Mouse (Mus musculus) limb, embryonic 14.5 days (tissue): ENCODE measurements at regions not wholly inside any gene's neighbourhood (a gene's known extent, or its start where the extent isn't known, plus 50 kb on each side); places are given as distances from the start of the nearest gene placed in this dataset.
A peak's percentile ranks its signal among the peaks of the same experiment; 100 is the strongest.
"Not testable (repeated sequence)": the region's sequence is repeated elsewhere in the genome, so short reads cannot be mapped to it uniquely, and the experiment has no call there.

Source experiments
- ATAC-seq: fragments of 200-750 bp; cut with Nextera tagmentation; 2 replicates; pipeline ENCODE4 v1.8.0; 2017; ENCODE audit warnings: low read depth, moderate number of reproducible peaks, moderate TSS enrichment; ENCODE audit not compliant: low FRiP score
- DNase-seq: peaks from one replicate; pipeline ENCODE4 v3.0.0-alpha.2; 2015; ENCODE audit warnings: low spot score
- H3K27ac ChIP-seq: fragments of 300-500 bp; sonication (generic); replicated peaks from 2 replicates; pipeline ENCODE4 v1.5.1; 2014; ENCODE audit warnings: low read depth, mild to moderate bottlenecking, low read length, moderate library complexity, mixed read lengths
- H3K27me3 ChIP-seq: fragments of 300-500 bp; sonication (generic); 2 replicates; pipeline ENCODE4 v1.6.1; 2014; ENCODE audit warnings: low read length, mixed read lengths; ENCODE audit not compliant: control insufficient read depth, insufficient read depth
- H3K36me3 ChIP-seq: fragments of 300-500 bp; sonication (generic); 2 replicates; pipeline ENCODE4 v1.6.1; 2014; ENCODE audit warnings: mild to moderate bottlenecking, low read length, moderate library complexity, mixed read lengths; ENCODE audit not compliant: control insufficient read depth, insufficient read depth
- H3K4me1 ChIP-seq: fragments of 300-500 bp; sonication (generic); 2 replicates; pipeline ENCODE4 v1.6.1; 2014; ENCODE audit warnings: antibody characterized with exemption, low read length, mixed read lengths; ENCODE audit not compliant: control insufficient read depth, insufficient read depth
- H3K4me2 ChIP-seq: fragments of 300-500 bp; sonication (generic); replicated peaks from 2 replicates; pipeline ENCODE4 v1.6.1; 2014; ENCODE audit warnings: low read depth, mild to moderate bottlenecking, low read length, moderate library complexity; ENCODE audit not compliant: severe bottlenecking
- H3K4me3 ChIP-seq: fragments of 300-500 bp; sonication (generic); replicated peaks from 2 replicates; pipeline ENCODE4 v1.5.1; 2014; ENCODE audit warnings: low read length
- H3K9ac ChIP-seq: fragments of 300-500 bp; sonication (generic); 2 replicates; pipeline ENCODE4 v1.6.1; 2014; ENCODE audit warnings: mild to moderate bottlenecking, low read depth, low read length, moderate library complexity; ENCODE audit not compliant: severe bottlenecking
- H3K9me3 ChIP-seq: fragments of 300-500 bp; sonication (generic); 2 replicates; pipeline ENCODE4 v1.6.1; 2016; ENCODE audit warnings: low read length; ENCODE audit not compliant: control insufficient read depth
- POLR2A ChIP-seq: fragments of 200-500 bp; IDR thresholded peaks from 2 replicates; pipeline ENCODE4 v1.8.0; 2012; ENCODE audit warnings: inconsistent platforms, mild to moderate bottlenecking, moderate library complexity, borderline replicate concordance; ENCODE audit not compliant: insufficient read depth, insufficient read length; ENCODE audit errors: extremely low read depth
- WGBS: fragments of 180-500 bp; shearing (Covaris S2); extraction: QIAGEN DNeasy Blood & Tissue Kit; methylation state at CpG from one replicate; pipeline ENCODE4 v1.1.7; 2014; 5-methylcytosine and 5-hydroxymethylcytosine counted together

- Histone ChIP-seq H3K9ac (no peak overlapping the region), H3K4me3 (no peak overlapping the region), H3K4me1 (no peaks in the 10 kb centered on the region), H3K9me3 (no peaks in the 10 kb centered on the region), H3K4me2 (no peak overlapping the region), H3K27ac (no peak overlapping the region), H3K27me3 (no peaks in the 10 kb centered on the region), H3K36me3 (no peaks in the 10 kb centered on the region)
- 90% methylated on average over 1 of the region's 1 CpGs for WGBS
- no peak for TF ChIP-seq POLR2A
- no peak for ATAC-seq
- no peak for DNase-seq
Measured at GRCm38 (mm10) chrX:68486585-68486984, 191.8 kb upstream of the Fmr1 start.

GRCm38 (mm10) chrX:68492052-68492451, 186.3 kb upstream of the Fmr1 start:
- H3K4me1 ChIP-seq, H3K27ac ChIP-seq, H3K9me3 ChIP-seq, H3K27me3 ChIP-seq, ATAC-seq, H3K4me2 ChIP-seq, DNase-seq, H3K4me3 ChIP-seq, H3K9ac ChIP-seq, H3K36me3 ChIP-seq: not testable (repeated sequence)
- WGBS: 46% methylated on average over 1 of the region's 1 CpGs

- H3K36me3 ChIP-seq: no peaks in the 10 kb centered on the region
- H3K4me1 ChIP-seq: no peaks in the 10 kb centered on the region
- WGBS: 76% methylated on average over 2 of the region's 2 CpGs
- peak; percentile 2 for DNase-seq
- ATAC-seq: no peak
- H3K4me3 ChIP-seq: no peak overlapping the region
- no peak overlapping the region for H3K4me2 ChIP-seq
- no peaks in the 10 kb centered on the region for H3K27me3 ChIP-seq
- H3K9ac ChIP-seq: no peak overlapping the region
- H3K9me3 ChIP-seq: no peaks in the 10 kb centered on the region
- H3K27ac ChIP-seq: no peak overlapping the region
- TF ChIP-seq POLR2A: no peak
Measured at GRCm38 (mm10) chrX:68494398-68495143, 183.8 kb upstream of the Fmr1 start.

- ATAC-seq (no peak), DNase-seq (no peak)
- no peak for TF ChIP-seq POLR2A
- H3K27me3 ChIP-seq: no peaks in the 10 kb centered on the region
- 77% methylated on average over 3 of the region's 3 CpGs for WGBS
- H3K9ac ChIP-seq: no peak overlapping the region
- no peaks in the 10 kb centered on the region for H3K4me1 ChIP-seq
- H3K4me2 ChIP-seq: no peak overlapping the region
- H3K36me3 ChIP-seq: no peaks in the 10 kb centered on the region
- H3K4me3 ChIP-seq: no peak overlapping the region
- H3K27ac ChIP-seq: no peak overlapping the region
- no peaks in the 10 kb centered on the region for H3K9me3 ChIP-seq
Measured at GRCm38 (mm10) chrX:68495144-68495493, 183.2 kb upstream of the Fmr1 start.

DNA sequence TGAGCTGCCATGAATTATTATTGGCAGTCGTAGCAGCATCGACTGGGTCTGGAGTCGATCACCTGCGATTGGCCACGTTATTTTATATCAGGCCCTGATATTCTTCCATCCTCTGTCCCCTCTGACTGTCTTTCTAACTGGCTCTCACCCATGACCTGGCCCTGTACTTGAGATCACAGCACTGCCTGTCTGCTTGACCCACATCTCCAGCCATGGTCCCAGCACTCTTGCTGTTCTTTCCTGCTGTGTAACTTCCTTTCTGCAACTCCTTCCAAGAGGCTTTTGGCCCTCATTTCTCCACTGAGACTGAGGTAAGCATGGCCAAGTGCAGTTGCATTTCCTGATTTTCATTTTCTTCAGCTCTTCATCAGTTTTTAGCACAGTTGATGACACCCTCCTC, 182.6 kb upstream of the Fmr1 start:
- ATAC-seq (no peak), DNase-seq (no peak)
- Histone ChIP-seq H3K27ac (no peak overlapping the region), H3K27me3 (no peaks in the 10 kb centered on the region), H3K4me3 (no peak overlapping the region), H3K9ac (no peak overlapping the region), H3K4me1 (no peaks in the 10 kb centered on the region), H3K9me3 (no peaks in the 10 kb centered on the region), H3K36me3 (no peaks in the 10 kb centered on the region), H3K4me2 (no peak overlapping the region)
- TF ChIP-seq POLR2A: no peak
- WGBS: 73% methylated on average over 5 of the region's 5 CpGs

GRCm38 (mm10) chrX:68497886-68498285, 180.5 kb upstream of the Fmr1 start:
- ATAC-seq (no peak), DNase-seq (no peak)
- Histone ChIP-seq H3K36me3 (no peaks in the 10 kb centered on the region), H3K4me1 (no peaks in the 10 kb centered on the region), H3K4me3 (no peak overlapping the region), H3K27me3 (no peaks in the 10 kb centered on the region), H3K9me3 (no peaks in the 10 kb centered on the region), H3K4me2 (no peak overlapping the region), H3K9ac (no peak overlapping the region), H3K27ac (no peak overlapping the region)
- WGBS: 81% methylated on average over 4 of the region's 4 CpGs
- no peak for TF ChIP-seq POLR2A
